Mouse (Mus musculus) heart, embryonic 11.5 days (tissue): ENCODE results near the gene Wdr77. TPM values are rescaled to one million over a fixed set of nuclear protein-coding genes. Genes with fewer than 3 reads are reported as not detected.
"Not testable (repeated sequence)": the region's sequence is repeated elsewhere in the genome, so short reads cannot be mapped to it uniquely, and the experiment has no call there.

ENCODE experiments used
- ATAC-seq: fragments of 200-750 bp; cut with Nextera tagmentation; replicated peaks from 2 replicates; pipeline ENCODE4 v1.8.0; 2017; ENCODE audit warnings: moderate library complexity; ENCODE audit not compliant: insufficient number of reproducible peaks, low FRiP score, low TSS enrichment
- H3K27ac ChIP-seq: fragments of 300-500 bp; sonication (generic); 2 replicates; pipeline ENCODE4 v1.5.1; 2014; ENCODE audit warnings: mild to moderate bottlenecking, low read depth, low read length
- H3K27me3 ChIP-seq: fragments of 300-500 bp; sonication (generic); 2 replicates; pipeline ENCODE4 v1.6.1; 2014; ENCODE audit warnings: mild to moderate bottlenecking, low read length, mixed read lengths; ENCODE audit not compliant: control insufficient read depth, insufficient read depth
- H3K36me3 ChIP-seq: fragments of 300-500 bp; sonication (generic); 2 replicates; pipeline ENCODE4 v1.6.1; 2014; ENCODE audit warnings: mild to moderate bottlenecking, low read length, moderate library complexity, mixed read lengths; ENCODE audit not compliant: control insufficient read depth, insufficient read depth
- H3K4me1 ChIP-seq: fragments of 300-500 bp; sonication (generic); 2 replicates; pipeline ENCODE4 v1.6.1; 2014; ENCODE audit warnings: low read length; ENCODE audit not compliant: control insufficient read depth, insufficient read depth
- H3K4me2 ChIP-seq: fragments of 300-500 bp; sonication (generic); 2 replicates; pipeline ENCODE4 v1.6.1; 2014; ENCODE audit warnings: mild to moderate bottlenecking, moderate library complexity
- H3K4me3 ChIP-seq: fragments of 300-500 bp; sonication (generic); 2 replicates; pipeline ENCODE4 v1.5.1; 2014; ENCODE audit warnings: low read depth, low read length
- H3K9ac ChIP-seq: fragments of 300-500 bp; sonication (generic); 2 replicates; pipeline ENCODE4 v1.6.1; 2014; ENCODE audit warnings: mild to moderate bottlenecking, low read depth, low read length, moderate library complexity
- H3K9me3 ChIP-seq: fragments of 300-500 bp; sonication (generic); replicated peaks from 2 replicates; pipeline ENCODE4 v1.6.1; 2016; ENCODE audit warnings: low read length; ENCODE audit not compliant: control insufficient read depth
- WGBS: fragments of 180-500 bp; shearing (Covaris S2); extraction: QIAGEN DNeasy Blood & Tissue Kit; methylation state at CpG from one replicate; pipeline ENCODE4 v1.1.7; 2014; ENCODE audit not compliant: insufficient replicate concordance; 5-methylcytosine and 5-hydroxymethylcytosine counted together
- polyA plus RNA-seq: library from polyadenylated mRNA; unstranded; fragments of >200 nt; fragmentation: Nextera tagmentation; extraction: Ambion mirVana; gene quantifications from 2 replicates; pipeline ENCODE4 v1.2.1, GENCODE M21; 2014

Gene Wdr77
- 93.4 and 94.0 TPM in 2 replicates for polyA plus RNA-seq

DNA sequence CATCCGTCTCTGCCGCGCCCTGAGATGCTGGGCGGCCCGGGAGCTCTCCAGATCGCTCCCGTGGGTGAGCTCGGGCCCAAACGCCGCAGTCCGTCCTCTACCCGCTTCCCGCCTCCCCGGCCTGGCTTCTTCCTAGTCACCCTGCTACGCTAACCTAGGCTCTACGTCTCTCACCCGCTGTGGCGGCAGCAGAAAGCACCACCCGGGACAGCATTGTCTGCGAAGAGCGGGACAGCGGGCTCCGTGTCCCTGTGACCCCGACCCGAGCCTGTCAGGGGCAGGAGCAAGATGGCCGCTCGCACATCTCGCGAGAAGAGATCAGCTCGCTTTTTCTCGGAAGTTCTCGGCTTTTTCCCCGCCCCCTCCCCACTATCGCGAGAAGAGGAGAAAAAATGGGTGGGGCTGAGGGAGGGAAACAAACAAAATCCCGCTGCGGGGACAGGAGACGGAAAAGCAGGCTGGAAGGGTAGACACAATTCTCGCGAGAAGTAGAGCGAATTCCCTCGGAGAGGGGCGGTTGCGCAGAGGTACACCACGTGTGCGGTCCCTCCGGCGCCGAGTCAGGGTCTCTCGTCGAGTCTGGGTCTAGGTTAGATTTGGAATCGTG lies at the start of gene Wdr77:
TSS of gene Wdr77 (plus strand) at position 396 of the 607 bp plus-strand sequence.
- under 1% methylated on average over 49 of the region's 52 CpGs for WGBS
- peak within 1 kb of the TSS; percentile 98 for H3K4me3 ChIP-seq
- peak; percentile 94 for ATAC-seq
- H3K36me3 ChIP-seq, result peaks cover 19% of the 10 kb centered on the region
- peak within 1 kb of the TSS; percentile 92 for H3K27ac ChIP-seq
- no peaks in the 10 kb centered on the region for H3K9me3 ChIP-seq
- H3K4me1 ChIP-seq, result peaks cover 18% of the 10 kb centered on the region
- peak within 1 kb of the TSS; percentile 92 for H3K4me2 ChIP-seq
- H3K27me3 ChIP-seq, result no peaks in the 10 kb centered on the region
- peak within 1 kb of the TSS; percentile 99 for H3K9ac ChIP-seq

DNA sequence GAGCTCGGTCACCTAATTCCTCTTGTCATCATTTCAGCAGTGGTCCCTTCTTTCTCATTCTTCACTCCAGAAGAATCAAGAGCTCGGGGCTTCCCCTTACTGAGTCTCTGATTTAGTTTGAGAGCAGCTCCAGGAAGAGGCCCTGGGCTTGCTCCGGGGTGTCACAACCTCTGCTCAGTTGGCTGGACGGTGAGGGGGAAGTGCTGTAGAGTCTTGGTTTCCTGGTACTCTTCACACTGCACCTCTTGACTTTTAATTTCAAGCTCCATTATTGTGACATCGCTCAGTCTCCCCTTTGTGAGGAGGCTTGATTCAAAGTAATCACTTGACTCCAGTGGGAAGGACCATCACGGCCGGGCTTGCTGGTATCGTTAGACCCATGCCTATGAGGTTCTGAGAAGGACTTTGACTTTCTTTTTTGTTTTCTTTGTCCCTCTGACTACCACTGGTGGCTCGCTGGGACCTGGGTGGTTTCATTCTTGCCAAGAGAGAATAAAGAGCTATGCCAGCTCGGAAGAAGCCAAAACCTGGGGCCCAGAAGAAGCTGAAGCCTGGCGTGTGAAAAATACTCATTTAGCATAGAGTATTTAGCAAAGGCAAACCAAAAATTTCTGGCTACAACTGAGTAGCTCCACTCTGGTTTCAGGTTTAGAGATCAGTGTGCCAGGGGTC lies 48.5 kb upstream of the Wdr77 start:
- 69% methylated on average over 11 of the region's 11 CpGs for WGBS

DNA sequence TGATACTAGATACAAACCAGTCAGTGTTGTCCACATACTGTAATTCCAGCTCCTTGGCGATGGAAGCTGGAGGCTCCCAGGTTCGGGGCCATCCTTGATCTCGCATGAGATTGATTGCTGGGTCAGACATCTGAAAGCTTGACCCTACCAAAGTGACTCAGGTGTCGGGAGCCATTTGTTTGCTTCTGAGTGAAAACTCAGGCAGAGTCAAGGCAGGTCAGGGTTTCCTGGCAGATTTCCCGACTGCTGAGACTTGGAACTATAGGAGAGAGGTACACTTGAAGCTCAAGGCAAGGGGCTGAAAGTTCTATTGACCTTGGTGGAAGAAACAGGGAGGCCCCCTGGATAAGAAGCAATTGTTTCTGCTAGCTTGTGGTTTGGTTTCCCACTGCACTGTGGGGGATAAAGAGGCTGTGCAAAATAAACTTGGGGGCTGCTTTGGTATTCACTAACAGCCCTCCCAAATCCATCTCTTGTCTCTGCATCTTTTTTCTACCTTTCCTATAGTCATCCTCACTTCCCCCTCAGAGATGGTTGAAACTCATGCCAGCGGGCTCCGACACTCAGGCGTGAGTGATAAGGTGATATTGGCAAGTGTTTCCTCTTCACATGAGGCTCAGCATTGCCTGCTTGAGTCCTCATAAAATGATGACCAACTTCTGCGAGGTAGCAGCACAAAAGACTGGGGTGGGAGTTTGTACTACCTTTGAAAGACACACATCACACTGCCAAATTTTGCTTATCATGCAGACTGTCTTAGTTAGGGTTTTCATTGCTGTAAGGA lies 46.9 kb upstream of the Wdr77 start:
- Histone ChIP-seq H3K4me3 (no peak overlapping the region), H3K9ac (no peak overlapping the region), H3K36me3 (no peaks in the 10 kb centered on the region), H3K9me3 (no peaks in the 10 kb centered on the region), H3K4me2 (no peak overlapping the region), H3K4me1 (peaks cover 30% of the 10 kb centered on the region), H3K27ac (no peak overlapping the region), H3K27me3 (no peaks in the 10 kb centered on the region)
- WGBS, result 55% methylated on average over 9 of the region's 9 CpGs
- ATAC-seq, result no peak

More for the DNA sequence above, 48.5 kb upstream of the Wdr77 start:
- Histone ChIP-seq H3K4me1 (peaks cover 30% of the 10 kb centered on the region), H3K9ac (no peak overlapping the region), H3K36me3 (no peaks in the 10 kb centered on the region), H3K27ac (no peak overlapping the region), H3K4me3 (no peak overlapping the region), H3K27me3 (no peaks in the 10 kb centered on the region), H3K9me3 (no peaks in the 10 kb centered on the region), H3K4me2 (no peak overlapping the region)
- no peak for ATAC-seq

DNA sequence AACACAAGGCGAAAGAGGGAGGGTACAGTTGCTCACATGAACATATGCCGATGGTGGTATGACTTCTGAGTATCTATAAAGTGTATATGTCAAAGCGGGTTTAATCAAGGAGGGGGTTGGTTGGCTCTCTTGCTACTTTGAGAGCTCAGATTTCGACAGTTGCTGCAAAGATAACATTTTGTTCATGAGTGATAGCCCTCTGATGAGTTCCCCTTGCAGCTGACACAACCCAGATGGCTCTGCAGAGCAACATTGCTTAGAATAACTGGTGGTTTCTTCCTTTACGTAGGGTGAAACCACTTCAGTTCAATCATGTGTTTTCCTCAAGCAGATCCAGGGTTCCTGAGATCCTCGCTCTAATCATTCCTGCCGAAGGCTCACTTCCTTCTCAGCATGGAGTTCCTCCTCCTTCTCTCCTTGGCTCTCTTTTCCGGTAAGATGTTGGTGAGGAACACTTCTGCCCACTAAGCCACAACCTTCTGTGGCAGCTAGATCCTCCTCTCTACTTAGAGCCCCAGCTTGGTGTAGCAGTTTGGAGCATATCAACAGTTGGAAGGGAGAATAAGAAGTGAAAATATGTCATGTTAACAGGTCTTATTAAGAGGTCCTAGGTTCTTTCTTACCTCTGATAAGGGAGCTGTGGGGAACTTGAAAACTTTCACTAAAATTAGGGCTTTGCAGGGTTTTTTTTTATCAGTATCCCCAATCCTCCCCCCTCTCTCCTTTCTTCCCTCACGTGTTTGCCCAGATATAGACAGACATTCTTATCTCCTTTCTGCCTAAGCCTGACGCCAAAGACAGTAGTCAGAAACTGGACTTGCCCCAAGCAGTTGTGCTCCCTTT lies 45.1 kb upstream of the Wdr77 start:
- Histone ChIP-seq H3K36me3 (no peaks in the 10 kb centered on the region), H3K9ac (no peak overlapping the region), H3K4me1 (peaks cover 23% of the 10 kb centered on the region), H3K4me2 (peak overlapping the region; percentile 9), H3K27ac (peak overlapping the region; percentile 18), H3K4me3 (no peak overlapping the region), H3K27me3 (no peaks in the 10 kb centered on the region), H3K9me3 (no peaks in the 10 kb centered on the region)
- ATAC-seq, result no peak
- 16% methylated on average over 10 of the region's 10 CpGs for WGBS

DNA sequence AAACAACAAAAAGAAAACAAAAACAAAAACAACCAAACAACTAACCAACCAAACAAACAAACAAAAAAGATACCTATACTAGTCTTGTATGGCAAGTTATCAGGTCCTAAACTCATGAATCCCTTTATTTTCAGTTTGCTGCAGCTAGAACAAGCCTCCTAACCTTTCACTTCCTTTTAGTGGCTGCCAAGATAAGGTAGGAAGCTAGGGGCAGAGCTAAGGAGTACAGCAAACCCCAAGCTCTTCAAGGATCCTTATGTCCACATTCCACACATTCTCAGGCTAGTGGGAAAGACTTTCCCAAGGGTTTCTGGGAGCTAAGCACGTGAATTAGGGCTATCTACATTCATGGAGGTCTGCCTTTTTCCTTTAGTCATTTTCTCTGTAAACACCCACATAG lies 43.9 kb upstream of the Wdr77 start:
- H3K27me3 ChIP-seq, result no peaks in the 10 kb centered on the region
- no peaks in the 10 kb centered on the region for H3K9me3 ChIP-seq
- no peak overlapping the region for H3K9ac ChIP-seq
- H3K4me2 ChIP-seq, result no peak overlapping the region
- H3K36me3 ChIP-seq, result no peaks in the 10 kb centered on the region
- no peak; the same call in 1 of the 2 replicates for ATAC-seq
- no peak overlapping the region for H3K4me3 ChIP-seq
- peaks cover 23% of the 10 kb centered on the region for H3K4me1 ChIP-seq
- WGBS, result 21% methylated on average over 1 of the region's 1 CpGs
- no peak overlapping the region for H3K27ac ChIP-seq

- H3K9me3 ChIP-seq, H3K36me3 ChIP-seq, H3K4me2 ChIP-seq, H3K27me3 ChIP-seq, ATAC-seq, H3K27ac ChIP-seq, H3K4me3 ChIP-seq, H3K9ac ChIP-seq: not testable (repeated sequence)
- peaks cover 20% of the 10 kb centered on the region for H3K4me1 ChIP-seq
Measured at GRCm38 (mm10) chr3:105916455-105916854, 42.7 kb upstream of the Wdr77 start.

DNA sequence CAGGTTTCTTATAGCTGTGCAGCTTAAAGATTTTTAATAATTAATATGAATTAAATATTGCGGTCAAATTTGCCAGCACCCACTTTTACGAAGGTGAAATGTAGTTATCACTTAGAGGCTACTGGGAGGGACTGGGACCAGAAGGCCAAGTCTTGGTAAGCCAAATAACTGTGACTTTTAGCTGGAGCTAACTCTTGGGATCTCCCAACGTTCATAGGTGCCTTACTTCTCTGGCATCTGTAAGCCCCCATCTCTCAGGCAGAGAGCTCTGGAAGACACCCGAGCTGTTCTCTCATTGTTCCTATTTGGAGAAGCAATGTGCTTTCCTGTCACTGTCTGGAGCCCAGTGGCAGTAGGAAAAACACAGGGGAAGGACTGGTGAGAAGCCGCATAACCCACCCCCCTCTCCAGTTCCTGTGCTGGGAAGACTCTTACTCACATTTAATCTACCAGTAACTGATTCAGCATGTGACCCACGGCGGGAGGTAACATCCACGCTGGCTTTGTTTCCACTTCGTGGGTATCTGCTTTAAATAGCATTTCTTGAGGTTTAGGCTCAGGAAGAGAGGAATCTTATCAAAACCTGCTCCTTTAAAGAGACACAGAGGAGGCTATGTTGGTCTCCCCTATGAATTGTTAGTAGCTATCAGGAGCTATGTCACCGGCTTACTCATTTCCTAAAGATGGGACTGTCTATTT lies 41.4 kb upstream of the Wdr77 start:
- peak overlapping the region; percentile 13; the same call in 1 of the 2 replicates for H3K27ac ChIP-seq
- peaks cover 17% of the 10 kb centered on the region for H3K4me1 ChIP-seq
- no peaks in the 10 kb centered on the region for H3K9me3 ChIP-seq
- H3K4me3 ChIP-seq, result no peak overlapping the region
- no peaks in the 10 kb centered on the region for H3K36me3 ChIP-seq
- no peak overlapping the region for H3K9ac ChIP-seq
- no peak for ATAC-seq
- no peaks in the 10 kb centered on the region for H3K27me3 ChIP-seq
- 37% methylated on average over 10 of the region's 10 CpGs for WGBS
- no peak overlapping the region for H3K4me2 ChIP-seq

GRCm38 (mm10) chr3:105918355-105918745 lies 40.8 kb upstream of the Wdr77 start:
- peak overlapping the region; percentile 13; the same call in 1 of the 2 replicates for H3K27ac ChIP-seq
- no peak for ATAC-seq

More at GRCm38 (mm10) chr3:105918355-105918745, 40.8 kb upstream of the Wdr77 start:
- Histone ChIP-seq H3K4me1 (peaks cover 15% of the 10 kb centered on the region), H3K27me3 (no peaks in the 10 kb centered on the region), H3K4me2 (no peak overlapping the region), H3K9me3 (no peaks in the 10 kb centered on the region), H3K4me3 (no peak overlapping the region), H3K9ac (no peak overlapping the region), H3K36me3 (no peaks in the 10 kb centered on the region)
- 59% methylated on average over 3 of the region's 3 CpGs for WGBS
